27 mouse cellular contexts compared by ENCODE assay signal in genomic region chr7:43326223-43326780, GRCm38 (mm10). TPM values are rescaled to one million over a fixed set of nuclear protein-coding genes. Genes with fewer than 3 reads are reported as not detected.
A peak's percentile ranks its signal among the peaks of the same experiment; 100 is the strongest.
DNase-seq lines count a peak whose midpoint lies in the region; ATAC-seq and TF ChIP-seq lines count a peak whose summit lies in the region.
"Had no signal": no experiment of that assay in that cellular context is flagged by ENCODE, and none has a peak within 500 bp of the region (broad histone marks: within the 10 kb centered on the region; RNA-seq: fewer than 3 reads in every experiment).

No protein-coding gene starts in this region.

- H3K27ac ChIP-seq in left cerebral cortex, adult 2 months = no peak overlapping the region
- H3K27ac ChIP-seq in layer of hippocampus, adult 2 months = peak overlapping the region; percentile 72; the same call in 1 of the 2 replicates
- H3K27ac ChIP-seq in liver, postnatal 0 days (ENCODE audit: low read depth) = no peak overlapping the region
- H3K27ac ChIP-seq: embryonic facial prominence, embryonic 12.5 days; forebrain, embryonic 12.5 days; heart, embryonic 13.5 days; hindbrain, embryonic 12.5 days; limb, embryonic 12.5 days; neural tube, embryonic 15.5 days had no signal

- 58% methylated on average over 10 of the region's 10 CpGs for WGBS in liver, postnatal 0 days (ENCODE audit: insufficient replicate concordance)

- no peaks in the 10 kb centered on the region for H3K36me3 ChIP-seq in liver, postnatal 0 days (replicated peaks; ENCODE audit: insufficient read depth, low read length)
- H3K36me3 ChIP-seq: embryonic facial prominence, embryonic 12.5 days; forebrain, embryonic 12.5 days; heart, embryonic 13.5 days; hindbrain, embryonic 12.5 days; limb, embryonic 12.5 days; neural tube, embryonic 15.5 days had no signal

- no peak for TF ChIP-seq CTCF in left cerebral cortex, adult 2 months (IDR thresholded peaks at IDR 0.05)
- no peak for TF ChIP-seq CTCF in layer of hippocampus, adult 2 months (conservative IDR thresholded peaks at IDR 0.05)
- no peak for TF ChIP-seq CTCF in liver, postnatal 0 days (IDR thresholded peaks at IDR 0.05; ENCODE audit: low read depth)

- peak; percentile 25 to 42 for DNase-seq in left cerebral cortex, postnatal 14 days (ENCODE audit: low spot score in 2 of 2)
- DNase-seq in left cerebral cortex, adult 2 months (ENCODE audit: extremely low spot score in 1 of 2, low spot score in 2 of 2) = no peak
- peak; percentile 58 for DNase-seq in ES-CJ7 (ENCODE audit: low read depth, low spot score)
- peak; percentile 62 for DNase-seq in layer of hippocampus, adult 2 months (ENCODE audit: low spot score in 2 of 2)
- DNase-seq in telencephalon, adult 2 months (ENCODE audit: low read depth, low spot score) = peak; percentile 38
- DNase-seq in cerebellum, postnatal 25 days = no peak
- no peak for DNase-seq in liver, postnatal 0 days
- DNase-seq: adrenal gland, adult 2 months; B cell, adult 2 months; cerebellum, adult 18-20 months; cerebellum, postnatal 14 days; gastrocnemius, postnatal 10 days; heart, postnatal 14 days; kidney, adult 18-20 months; kidney, postnatal 4 days; lung, adult 18-20 months; lung, postnatal 10 days; thymus, postnatal 14 days had no signal

- H3K4me1 ChIP-seq in liver, postnatal 0 days (ENCODE audit: insufficient read depth) = no peaks in the 10 kb centered on the region
- H3K4me1 ChIP-seq: embryonic facial prominence, embryonic 12.5 days; forebrain, embryonic 12.5 days; heart, embryonic 13.5 days; hindbrain, embryonic 12.5 days; limb, embryonic 12.5 days; neural tube, embryonic 15.5 days had no signal

- H3K4me2 ChIP-seq in liver, postnatal 0 days (ENCODE audit: low read depth, low read length) = no peak overlapping the region
- H3K4me2 ChIP-seq: embryonic facial prominence, embryonic 12.5 days; forebrain, embryonic 12.5 days; heart, embryonic 13.5 days; hindbrain, embryonic 12.5 days; limb, embryonic 12.5 days; liver, embryonic 11.5 days; midbrain, embryonic 11.5 days; neural tube, embryonic 15.5 days had no signal

- H3K4me3 ChIP-seq in left cerebral cortex, adult 2 months = no peak overlapping the region
- H3K4me3 ChIP-seq in layer of hippocampus, adult 2 months = no peak overlapping the region
- no peak overlapping the region for H3K4me3 ChIP-seq in liver, postnatal 0 days (ENCODE audit: low read depth, low read length)
- H3K4me3 ChIP-seq: embryonic facial prominence, embryonic 12.5 days; forebrain, embryonic 12.5 days; heart, embryonic 13.5 days; hindbrain, embryonic 12.5 days; limb, embryonic 12.5 days; neural tube, embryonic 15.5 days had no signal

- intact Hi-C loops in left cerebral cortex, postnatal 14 days (cut with DNase I) = no loop called here
- intact Hi-C loops in left cerebral cortex, adult 2 months (cut with DNase I) = no loop called here

- no peak overlapping the region for H3K9ac ChIP-seq in liver, postnatal 0 days (replicated peaks)
- H3K9ac ChIP-seq: embryonic facial prominence, embryonic 12.5 days; forebrain, embryonic 12.5 days; heart, embryonic 13.5 days; hindbrain, embryonic 12.5 days; limb, embryonic 12.5 days; neural tube, embryonic 15.5 days had no signal

- ATAC-seq in liver, postnatal 0 days = no peak

- TF ChIP-seq EP300 in liver, postnatal 0 days (IDR thresholded peaks at IDR 0.05; ENCODE audit: low read depth) = no peak

- H3K9me3 ChIP-seq in liver, postnatal 0 days (ENCODE audit: low read length) = no peaks in the 10 kb centered on the region
- H3K9me3 ChIP-seq: embryonic facial prominence, embryonic 12.5 days; forebrain, embryonic 12.5 days; heart, embryonic 13.5 days; hindbrain, embryonic 12.5 days; limb, embryonic 12.5 days; neural tube, embryonic 15.5 days had no signal

- H3K27me3 ChIP-seq in liver, postnatal 0 days (ENCODE audit: insufficient read depth, low read length) = no peaks in the 10 kb centered on the region
- H3K27me3 ChIP-seq: embryonic facial prominence, embryonic 12.5 days; forebrain, embryonic 12.5 days; heart, embryonic 13.5 days; hindbrain, embryonic 12.5 days; limb, embryonic 12.5 days; neural tube, embryonic 15.5 days had no signal

RNA-seq across cellular contexts. Expression of gene Zfp715, which starts 13.2 kb away (rescaled TPM):
- total RNA-seq in left cerebral cortex, postnatal 14 days (2021) = 10 to 100 TPM; 18.9 to 20.6 TPM
- 10 to 100 TPM; 21.6 to 23.6 TPM for total RNA-seq in left cerebral cortex, adult 2 months (2021)
- 10 to 100 TPM; 23.1 to 23.5 TPM for total RNA-seq in layer of hippocampus, adult 2 months (2021)
- 3.9 and 4.1 TPM in 2 replicates for polyA plus RNA-seq in liver, postnatal 0 days (2015; fragmentation: Nextera tagmentation; extraction: Ambion mirVana)

RNA-seq across cellular contexts. Expression of gene Siglecf, which starts 24.8 kb away (rescaled TPM):
- total RNA-seq in left cerebral cortex, postnatal 14 days (2021) = under 1 TPM; 0.44 to 0.59 TPM
- total RNA-seq in left cerebral cortex, adult 2 months (2021) = under 1 TPM; 0.34 to 0.54 TPM
- total RNA-seq in layer of hippocampus, adult 2 months (2021) = under 1 TPM; 0.49 to 0.72 TPM
- polyA plus RNA-seq in liver, postnatal 0 days (2015; fragmentation: Nextera tagmentation; extraction: Ambion mirVana) = 0.71 and 0.96 TPM in 2 replicates
- total RNA-seq: adrenal gland, adult 2 months; gastrocnemius, postnatal 10 days; heart, postnatal 14 days had no signal
- polyA plus RNA-seq: heart, embryonic 13.5 days; hindbrain, embryonic 12.5 days; kidney, embryonic 16.5 days had no signal

Comparison
In these comparisons a context has a peak if more than half of its experiments do, and no peak if none do; other contexts are left out.
1. DNase-seq: peak in left cerebral cortex, postnatal 14 days (2 of 2), ES-CJ7 (single experiment), layer of hippocampus, adult 2 months (2 of 2) and telencephalon, adult 2 months (single experiment); none in left cerebral cortex, adult 2 months (0 of 2), cerebellum, postnatal 25 days (0 of 2) and liver, postnatal 0 days (single experiment).